Mouse (Mus musculus) embryonic fibroblast, embryonic 13.5 days (primary cell): ENCODE results near the gene Map1a.

Experiments
- CTCF ChIP-seq: IDR thresholded peaks from 2 replicates; pipeline ENCODE4 v1.5.1; 2011; ENCODE audit warnings: mild to moderate bottlenecking, control low read depth, low read length, moderate library complexity, borderline replicate concordance; ENCODE audit not compliant: insufficient read depth
- POLR2A ChIP-seq: IDR thresholded peaks from 2 replicates; pipeline ENCODE4 v1.6.1; 2011; ENCODE audit warnings: low read depth, mild to moderate bottlenecking, control low read depth, low read length, moderate library complexity

GRCm38 (mm10) chr2:121294753-121295607 is 5.6 kb downstream of the Map1a start:
- TF ChIP-seq CTCF = no peak
- TF ChIP-seq POLR2A = peak; percentile 93
